Mouse (Mus musculus) cortical plate, adult 2 months (tissue): ENCODE measurements at regions not wholly inside any gene's neighbourhood (a gene's known extent, or its start where the extent isn't known, plus 50 kb on each side); places are given as distances from the start of the nearest gene placed in this dataset.

Source experiments
- CTCF ChIP-seq: fragments of 200-500 bp; IDR thresholded peaks from 2 replicates; pipeline ENCODE4 v1.5.1; 2011; ENCODE audit warnings: mild to moderate bottlenecking, control low read depth, low read length; ENCODE audit not compliant: insufficient read depth; ENCODE audit errors: extremely low read depth
- POLR2A ChIP-seq: fragments of 200-500 bp; IDR thresholded peaks from 2 replicates; pipeline ENCODE4 v1.6.1; 2011; ENCODE audit warnings: mild to moderate bottlenecking, low read length, control low read depth; ENCODE audit not compliant: insufficient read depth; ENCODE audit errors: extremely low read depth

- TF ChIP-seq CTCF (no peak), POLR2A (no peak)
These were observed 2321.0 kb downstream of the 4930444P10Rik start for GRCm38 (mm10) chr1:13772106-13772505.
